Mouse (Mus musculus) ES-E14 (cell line): Measurements from ENCODE around the gene Insr.

Experiments
- CHD2 ChIP-seq: IDR thresholded peaks from 2 replicates; pipeline ENCODE4 v1.6.1; 2014; ENCODE audit warnings: mild to moderate bottlenecking, low read depth, low read length, inconsistent platforms
- ZC3H11A ChIP-seq: IDR thresholded peaks from 2 replicates; pipeline ENCODE4 v1.6.1; 2012; ENCODE audit warnings: low read depth, mild to moderate bottlenecking, inconsistent platforms, low read length, borderline replicate concordance

GRCm38 (mm10) chr8:3302131-3302530 is 22.7 kb upstream of the Insr start:
- no peak for TF ChIP-seq CHD2
- TF ChIP-seq ZC3H11A, result no peak
